Mouse (Mus musculus): ENCODE data around the gene Slfn9.

DNA sequence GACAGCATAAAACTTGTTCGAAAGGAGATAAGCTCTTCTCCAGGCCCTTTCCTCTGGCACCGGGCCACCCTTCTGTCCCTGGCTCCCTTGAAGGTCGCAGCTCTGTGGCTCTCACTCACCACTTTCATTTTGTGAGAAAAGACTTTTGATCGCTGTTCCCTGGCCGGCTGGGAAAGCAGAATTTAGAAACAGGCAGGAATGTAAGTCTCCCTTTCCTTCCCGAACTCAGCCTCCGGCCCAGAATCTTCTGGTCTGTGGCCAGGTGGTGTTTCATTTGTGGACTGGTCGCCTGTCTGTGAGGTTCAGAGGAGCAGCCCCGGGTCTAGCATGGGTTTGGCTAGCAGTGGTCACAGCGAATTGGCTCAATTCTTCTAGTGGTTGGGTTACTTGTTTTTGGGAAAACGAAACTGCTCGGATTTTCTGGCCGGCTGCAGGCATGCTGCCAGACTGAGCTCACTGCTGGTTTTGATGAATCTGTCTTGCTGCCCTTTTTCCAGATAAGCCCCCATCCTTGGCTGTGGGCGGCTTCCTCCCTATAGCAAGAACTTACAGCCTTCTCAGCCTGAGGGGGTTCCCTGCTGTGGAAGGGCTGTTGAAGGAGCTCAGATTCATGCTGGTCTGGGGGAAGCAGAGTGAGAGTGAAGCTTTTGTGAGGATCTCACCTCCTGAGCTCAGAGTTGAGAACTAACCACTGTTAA, at the start of gene Slfn9:
- TF ChIP-seq POLR2A (IDR thresholded peaks at IDR 0.05; ENCODE audit: borderline replicate concordance, low read depth, low read length) (no peak), CTCF (IDR thresholded peaks at IDR 0.05; ENCODE audit: low read depth, low read length) (no peak; the same call in 1 of the 2 replicates)
